Mouse (Mus musculus) ES-E14 (cell line): Measurements from ENCODE around the gene Ctc1. TPM values are rescaled to one million over a fixed set of nuclear protein-coding genes. Genes with fewer than 3 reads are reported as not detected.
"Not testable (repeated sequence)": the region's sequence is repeated elsewhere in the genome, so short reads cannot be mapped to it uniquely, and the experiment has no call there.

Experiments used
- DNase-seq: peaks from one replicate; pipeline ENCODE4 v3.0.0-alpha.2; 2013; ENCODE audit warnings: low read depth, low spot score
- H3K27ac ChIP-seq: 2 replicates; pipeline ENCODE4 v1.5.1; 2012; ENCODE audit warnings: low read depth, mild to moderate bottlenecking, low read length, moderate library complexity, mixed read lengths; ENCODE audit not compliant: poor library complexity, insufficient read depth, severe bottlenecking
- H3K36me3 ChIP-seq: 2 replicates; pipeline ENCODE4 v1.6.1; 2012; ENCODE audit warnings: mild to moderate bottlenecking, low read length, moderate library complexity, mixed read lengths; ENCODE audit not compliant: control insufficient read depth, poor library complexity, insufficient read depth, severe bottlenecking
- H3K4me1 ChIP-seq, 2 experiments: fragments of 150-350 bp in 1 of 2; sonication (generic) in 1 of 2; 2 replicates each; pipeline ENCODE4 v1.6.1; 2012; ENCODE audit warnings: low read length in 2 of 2, mild to moderate bottlenecking in 1 of 2, mixed read lengths in 1 of 2; ENCODE audit not compliant: control insufficient read depth in 2 of 2, insufficient read depth in 2 of 2, poor library complexity in 1 of 2
- H3K4me3 ChIP-seq, 2 experiments: fragments of 150-350 bp in 1 of 2; sonication (generic) in 1 of 2; 2 replicates each; pipeline ENCODE4 v1.5.1; 2012; ENCODE audit warnings: low read length in 2 of 2, low read depth in 1 of 2, mild to moderate bottlenecking in 1 of 2, mixed read lengths in 1 of 2; ENCODE audit not compliant: insufficient read depth in 1 of 2, poor library complexity in 1 of 2, severe bottlenecking in 1 of 2
- H3K9ac ChIP-seq: 2 replicates; pipeline ENCODE4 v1.6.1; 2012; ENCODE audit warnings: low read depth, mild to moderate bottlenecking, low read length, mixed read lengths; ENCODE audit not compliant: poor library complexity, insufficient read depth, severe bottlenecking
- H3K9me3 ChIP-seq: fragments of 150-350 bp; sonication (generic); 2 replicates; pipeline ENCODE4 v1.6.1; 2012; ENCODE audit warnings: low read depth, mild to moderate bottlenecking, low read length; ENCODE audit not compliant: control insufficient read depth, insufficient read depth
- CHD2 ChIP-seq: IDR thresholded peaks from 2 replicates; pipeline ENCODE4 v1.6.1; 2014; ENCODE audit warnings: mild to moderate bottlenecking, low read depth, low read length, inconsistent platforms
- HCFC1 ChIP-seq: IDR thresholded peaks from 2 replicates; pipeline ENCODE4 v1.6.1; 2012; ENCODE audit warnings: low read length, inconsistent platforms, borderline replicate concordance; ENCODE audit not compliant: insufficient read depth
- MAFK ChIP-seq: IDR thresholded peaks from 2 replicates; pipeline ENCODE4 v1.6.1; 2014; ENCODE audit warnings: mild to moderate bottlenecking, low read depth, low read length, inconsistent platforms; ENCODE audit not compliant: insufficient read depth
- ZC3H11A ChIP-seq: IDR thresholded peaks from 2 replicates; pipeline ENCODE4 v1.6.1; 2012; ENCODE audit warnings: low read depth, mild to moderate bottlenecking, inconsistent platforms, low read length, borderline replicate concordance
- ZNF384 ChIP-seq: IDR thresholded peaks from 2 replicates; pipeline ENCODE4 v1.6.1; 2012; ENCODE audit warnings: low read depth, low read length, inconsistent platforms
- in situ Hi-C, 2 experiments: fragments of 600-800 bp; cut with MboI; formaldehyde crosslinking; loops; one replicate each; pipeline ENCODE4 v1.15.1; 2025; ENCODE audit warnings: low sequenced_read_pairs in 2 of 2, inconsistent platforms in 1 of 2; ENCODE audit not compliant: unreplicated experiment in 2 of 2
- total RNA-seq: library from RNA; depleted of rRNA; stranded (reverse); fragments of 300-350 nt; gene quantifications from 2 replicates; pipeline ENCODE4 v1.2.3, GENCODE M21; 2012

Gene Ctc1
- total RNA-seq, 1 experiment: 50.9 TPM

GRCm38 (mm10) chr11:69009508-69009907 is 6.2 kb upstream of the Ctc1 start:
- TF ChIP-seq MAFK: no peak
- in situ Hi-C loops: no loop called here
- Histone ChIP-seq H3K36me3 (peaks cover 15% of the 10 kb centered on the region), H3K4me3 (no peak overlapping the region), H3K9ac (no peak overlapping the region), H3K9me3 (no peaks in the 10 kb centered on the region), H3K27ac (no peak overlapping the region), H3K4me1 (peaks cover 5 to 6% of the 10 kb centered on the region in 2 experiments)
- no peak for DNase-seq

GRCm38 (mm10) chr11:69010400-69011323 is 5.0 kb upstream of the Ctc1 start:
- H3K9ac ChIP-seq: peak overlapping the region; percentile 19; the same call in 1 of the 2 replicates
- no peak for DNase-seq
- TF ChIP-seq MAFK: no peak
- no peak for TF ChIP-seq CHD2
- TF ChIP-seq ZNF384: no peak
- no peak for TF ChIP-seq ZC3H11A
- TF ChIP-seq HCFC1: no peak
- no peaks in the 10 kb centered on the region for H3K9me3 ChIP-seq
- in situ Hi-C loops: no loop called here
- peaks cover 6 to 9% of the 10 kb centered on the region in 2 experiments for H3K4me1 ChIP-seq
- H3K27ac ChIP-seq: no peak overlapping the region
- peak overlapping the region in 1 of 2 experiments; percentile 7; a peak in 1 of 4 replicates for H3K4me3 ChIP-seq
- peaks cover 7% of the 10 kb centered on the region for H3K36me3 ChIP-seq

- H3K4me3 ChIP-seq: peak overlapping the region in 1 of 2 experiments; percentile 87; a peak in 3 of 4 replicates
- H3K36me3 ChIP-seq, DNase-seq, H3K9ac ChIP-seq, H3K9me3 ChIP-seq, H3K4me1 ChIP-seq, in situ Hi-C loops, H3K27ac ChIP-seq: not testable (repeated sequence)
Observed at GRCm38 (mm10) chr11:69011445-69011844, 4.3 kb upstream of the Ctc1 start.

- H3K36me3 ChIP-seq: peaks cover 2% of the 10 kb centered on the region; the same call in 1 of the 2 replicates
- peak overlapping the region; percentile 69; the same call in 1 of the 2 replicates for H3K9ac ChIP-seq
- peaks cover 2 to 9% of the 10 kb centered on the region in 2 experiments; a peak in 3 of 4 replicates for H3K4me1 ChIP-seq
- H3K4me3 ChIP-seq: peak overlapping the region; percentile 73 to 87
- in situ Hi-C loops: no loop called here
- TF ChIP-seq CHD2: peak; percentile 82
- TF ChIP-seq HCFC1: no peak
- no peak for TF ChIP-seq ZC3H11A
- peak overlapping the region; percentile 22; the same call in 1 of the 2 replicates for H3K27ac ChIP-seq
- no peaks in the 10 kb centered on the region for H3K9me3 ChIP-seq
- DNase-seq: no peak
Observed at GRCm38 (mm10) chr11:69012071-69012601, 3.6 kb upstream of the Ctc1 start.
